Mouse (Mus musculus) liver, postnatal 0 days (tissue): ENCODE data around the gene Six1.

Source experiments
- CTCF ChIP-seq: sonication (generic); IDR thresholded peaks from 2 replicates; pipeline ENCODE4 v1.5.1; 2016; ENCODE audit warnings: antibody characterized with exemption, low read depth
- EP300 ChIP-seq: IDR thresholded peaks from 2 replicates; pipeline ENCODE4 v1.6.1; 2016; ENCODE audit warnings: antibody characterized with exemption, low read depth, mild to moderate bottlenecking

DNA sequence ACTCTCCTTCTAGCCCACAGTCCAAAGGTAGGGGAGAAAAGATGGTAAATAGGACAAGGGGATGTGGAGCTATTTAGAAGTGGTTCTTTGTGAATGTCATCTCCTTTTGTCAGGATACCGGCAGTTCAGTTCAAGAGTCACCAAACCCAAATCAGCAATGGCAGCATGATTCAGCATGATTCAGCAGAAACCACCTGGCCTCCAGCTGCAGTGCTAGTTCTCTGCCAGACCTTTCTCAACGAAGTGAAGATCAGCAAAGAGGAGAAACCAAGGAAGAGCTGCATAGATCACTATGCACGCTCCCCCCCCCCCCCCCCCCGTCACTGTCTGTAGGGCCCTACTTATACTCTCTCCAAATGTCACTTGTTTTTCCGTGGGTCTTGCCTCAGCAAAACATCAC, 35.2 kb upstream of the Six1 start:
- no peak for TF ChIP-seq CTCF
- no peak; the same call in 1 of the 2 replicates for TF ChIP-seq EP300
